Mouse (Mus musculus): ENCODE measurements around the gene Mcoln2. TPM values are rescaled to one million over a fixed set of nuclear protein-coding genes. Genes with fewer than 3 reads are reported as not detected.

Gene Mcoln2
- polyA plus RNA-seq, 1 experiment from 2014 or later = 9.2 TPM

DNA sequence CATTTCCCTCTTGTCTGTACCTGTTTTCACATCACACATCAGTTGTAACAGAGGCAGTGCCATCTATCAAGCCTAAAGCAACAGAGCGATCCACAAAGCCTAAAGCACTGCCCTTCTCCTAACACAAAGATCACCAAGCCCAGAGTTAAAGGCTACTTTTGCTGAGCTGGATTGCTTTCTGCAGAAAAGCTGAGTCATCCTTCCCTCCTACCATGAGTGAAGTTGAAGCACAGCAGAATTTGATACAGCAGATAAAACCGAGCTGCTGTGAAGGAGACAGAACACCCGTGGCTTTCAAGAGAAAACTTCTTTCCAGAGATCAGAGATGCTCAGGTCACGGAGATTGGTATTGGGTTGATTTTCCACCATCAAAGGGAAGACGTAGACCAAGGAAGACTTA lies 3.5 kb upstream of the Mcoln2 start:
- Histone ChIP-seq H3K36me3 (replicated peaks) (no peaks in the 10 kb centered on the region), H3K27me3 (peaks cover 18% of the 10 kb centered on the region), H3K4me3 (replicated peaks) (no peak overlapping the region), H3K4me1 (replicated peaks) (peaks cover 4% of the 10 kb centered on the region; the same call in 1 of the 2 replicates), H3K4me2 (no peak overlapping the region), H3K27ac (replicated peaks) (no peak overlapping the region), H3K9me3 (replicated peaks) (no peaks in the 10 kb centered on the region), H3K9ac (no peak overlapping the region)
- WGBS (ENCODE audit: insufficient replicate concordance) = 37% methylated on average over 5 of the region's 5 CpGs
- no peak for ATAC-seq (ENCODE audit: insufficient read depth)

DNA sequence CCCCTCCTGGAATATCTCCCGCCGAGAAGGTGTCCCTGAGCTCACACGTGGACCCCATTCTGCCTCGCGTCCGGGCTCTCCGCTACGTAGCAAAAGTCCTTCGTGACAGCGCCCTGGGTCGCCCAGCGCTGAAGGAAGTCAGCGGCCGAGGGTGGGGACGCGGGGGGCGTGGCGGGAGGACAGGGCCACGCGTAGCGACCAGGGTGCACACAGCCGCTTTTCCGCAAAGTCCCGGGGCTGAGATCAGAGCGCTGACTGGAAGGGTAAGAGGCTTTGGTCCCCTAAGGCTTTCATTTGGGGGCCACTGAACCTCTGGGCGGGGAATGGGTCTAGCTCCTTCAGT lies 396 bp downstream of the Mcoln2 start:
- peak overlapping the region; percentile 69 for H3K4me2 ChIP-seq
- no peaks in the 10 kb centered on the region for H3K9me3 ChIP-seq (replicated peaks)
- H3K27ac ChIP-seq (replicated peaks) = peak overlapping the region; percentile 24
- peaks cover 21% of the 10 kb centered on the region for H3K27me3 ChIP-seq
- H3K36me3 ChIP-seq (replicated peaks) = no peaks in the 10 kb centered on the region
- under 1% methylated on average over 25 of the region's 26 CpGs for WGBS (ENCODE audit: insufficient replicate concordance)
- peak overlapping the region; percentile 51 for H3K4me3 ChIP-seq (replicated peaks)
- H3K4me1 ChIP-seq (replicated peaks) = peaks cover 8% of the 10 kb centered on the region; the same call in 1 of the 2 replicates
- H3K9ac ChIP-seq = no peak overlapping the region
- ATAC-seq (ENCODE audit: insufficient read depth) = peak; percentile 62

DNA sequence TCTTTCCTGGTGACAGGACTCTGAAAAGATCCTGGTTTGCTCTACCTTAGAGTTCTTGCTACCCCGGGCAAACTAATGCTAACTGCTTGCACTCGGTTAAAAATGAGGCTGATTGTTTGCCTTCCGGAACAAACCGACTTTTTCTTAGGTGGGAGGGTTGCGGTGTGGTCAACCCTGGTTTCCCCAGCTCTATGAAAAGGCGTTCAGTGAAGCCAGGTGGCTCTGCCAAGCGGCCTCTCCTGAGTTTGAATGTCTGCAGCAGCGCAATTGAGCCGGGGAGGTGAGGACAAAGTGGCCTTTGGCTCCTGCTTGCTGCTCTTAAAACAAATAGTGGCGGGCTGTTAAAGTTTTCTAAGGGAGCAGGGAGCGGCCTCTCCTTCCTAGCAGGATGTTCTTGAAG lies 927 bp downstream of the Mcoln2 start:
- no peak for ATAC-seq (ENCODE audit: insufficient read depth)
- 16% methylated on average over 11 of the region's 11 CpGs for WGBS (ENCODE audit: insufficient replicate concordance)

DNA sequence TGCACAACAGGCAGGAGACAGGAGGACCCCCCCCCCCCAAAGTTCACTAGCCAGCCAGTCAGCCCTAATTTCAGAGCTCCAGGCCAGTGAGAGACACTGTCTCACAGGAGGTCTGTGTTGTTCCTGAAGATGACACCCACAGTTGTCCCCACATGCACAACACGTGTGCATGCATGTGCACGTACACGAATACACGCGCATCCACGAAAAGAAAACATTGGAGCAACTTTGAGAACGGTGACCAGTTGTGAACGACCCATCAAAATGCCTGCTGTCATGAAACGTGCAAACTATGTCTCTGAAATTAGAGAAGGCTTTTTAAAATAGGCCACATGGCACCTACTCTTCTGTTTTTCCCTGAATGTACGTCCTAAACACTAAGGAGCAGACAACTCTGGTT lies 1.7 kb downstream of the Mcoln2 start:
- Histone ChIP-seq H3K27ac (replicated peaks) (no peak overlapping the region), H3K36me3 (replicated peaks) (no peaks in the 10 kb centered on the region), H3K27me3 (peaks cover 21% of the 10 kb centered on the region), H3K4me2 (peak overlapping the region; percentile 69; the same call in 1 of the 2 replicates), H3K9ac (no peak overlapping the region), H3K9me3 (replicated peaks) (no peaks in the 10 kb centered on the region), H3K4me3 (replicated peaks) (no peak overlapping the region), H3K4me1 (replicated peaks) (peaks cover 11% of the 10 kb centered on the region; the same call in 1 of the 2 replicates)
- no peak for ATAC-seq (ENCODE audit: insufficient read depth)
- 78% methylated on average over 10 of the region's 10 CpGs for WGBS (ENCODE audit: insufficient replicate concordance)

More for the DNA sequence above, 927 bp downstream of the Mcoln2 start:
- Histone ChIP-seq H3K4me3 (replicated peaks) (peak overlapping the region; percentile 51), H3K4me2 (peak overlapping the region; percentile 69), H3K27ac (replicated peaks) (peak overlapping the region; percentile 24; the same call in 1 of the 2 replicates), H3K27me3 (peaks cover 21% of the 10 kb centered on the region), H3K36me3 (replicated peaks) (no peaks in the 10 kb centered on the region), H3K9me3 (replicated peaks) (no peaks in the 10 kb centered on the region), H3K4me1 (replicated peaks) (peaks cover 8% of the 10 kb centered on the region; the same call in 1 of the 2 replicates), H3K9ac (no peak overlapping the region)

DNA sequence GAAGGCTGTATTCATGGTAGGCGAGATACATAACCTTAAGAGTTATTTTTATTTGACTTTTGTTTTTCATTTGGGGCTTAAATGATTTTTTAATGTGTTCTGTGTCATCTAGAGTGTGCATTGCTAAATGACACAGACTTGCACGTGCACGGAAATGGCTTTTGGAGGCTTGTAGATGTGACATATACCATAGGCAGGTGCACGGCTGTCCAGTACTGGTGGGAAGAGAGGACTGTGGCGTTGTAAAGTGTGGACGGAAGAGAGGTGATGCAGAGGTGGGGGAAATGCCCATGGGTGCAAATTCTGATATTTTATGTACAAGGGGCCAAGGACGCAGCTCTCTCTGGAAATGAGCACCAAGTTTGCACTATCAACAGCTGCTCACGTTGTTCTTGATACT lies 2.1 kb downstream of the Mcoln2 start:
- H3K9me3 ChIP-seq (replicated peaks) = no peaks in the 10 kb centered on the region
- WGBS (ENCODE audit: insufficient replicate concordance) = 65% methylated on average over 8 of the region's 8 CpGs

DNA sequence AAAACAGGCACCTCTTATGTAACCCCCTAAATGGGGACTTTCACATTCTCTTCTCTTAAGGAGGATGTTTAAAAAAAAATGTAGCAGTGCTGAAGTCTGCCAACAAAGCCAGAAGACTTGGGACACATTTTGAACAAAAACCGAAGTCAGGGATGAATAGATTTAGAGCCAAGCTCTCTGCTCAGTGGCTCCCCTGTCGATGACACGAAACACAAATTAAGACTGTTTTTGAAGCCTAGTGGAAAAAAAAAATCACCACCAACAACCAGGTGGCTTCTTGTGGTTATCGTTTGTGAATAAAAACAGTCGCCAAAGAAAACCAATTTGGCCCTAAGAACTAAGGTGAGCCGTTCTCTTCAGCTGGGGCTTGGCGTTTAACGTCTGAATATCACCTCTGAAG lies 2.7 kb downstream of the Mcoln2 start:
- Histone ChIP-seq H3K4me2 (no peak overlapping the region), H3K27me3 (peaks cover 21% of the 10 kb centered on the region)

More for the DNA sequence above, 2.1 kb downstream of the Mcoln2 start:
- Histone ChIP-seq H3K27me3 (peaks cover 21% of the 10 kb centered on the region), H3K4me3 (replicated peaks) (no peak overlapping the region), H3K4me2 (no peak overlapping the region), H3K27ac (replicated peaks) (no peak overlapping the region), H3K9ac (no peak overlapping the region), H3K36me3 (replicated peaks) (no peaks in the 10 kb centered on the region), H3K4me1 (replicated peaks) (peaks cover 14% of the 10 kb centered on the region; the same call in 1 of the 2 replicates)
- ATAC-seq (ENCODE audit: insufficient read depth) = no peak

DNA sequence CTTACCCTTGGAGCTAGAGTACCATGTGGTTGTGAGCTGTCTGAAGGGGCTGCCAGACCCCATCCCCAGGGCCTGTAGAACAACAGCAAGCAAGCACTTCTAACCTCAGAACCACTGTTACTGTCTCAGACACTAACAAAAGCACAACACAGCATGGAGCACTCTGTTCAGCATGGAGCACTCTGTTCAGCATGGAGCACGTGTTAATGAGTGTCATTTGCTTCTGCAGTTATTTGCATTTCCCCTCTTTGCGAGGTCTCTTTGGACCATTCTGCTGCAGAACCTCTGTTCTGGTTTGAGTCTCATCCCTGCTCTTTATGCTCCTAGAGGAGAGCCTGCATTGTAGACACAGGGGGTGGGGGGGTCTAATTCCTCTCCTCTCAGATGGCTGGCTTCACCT lies 3.3 kb downstream of the Mcoln2 start:
- Histone ChIP-seq H3K36me3 (replicated peaks) (no peaks in the 10 kb centered on the region), H3K9me3 (replicated peaks) (no peaks in the 10 kb centered on the region), H3K4me2 (no peak overlapping the region), H3K27me3 (peaks cover 21% of the 10 kb centered on the region), H3K27ac (replicated peaks) (no peak overlapping the region), H3K4me1 (replicated peaks) (peaks cover 14% of the 10 kb centered on the region; the same call in 1 of the 2 replicates), H3K4me3 (replicated peaks) (no peak overlapping the region), H3K9ac (no peak overlapping the region)
- 59% methylated on average over 2 of the region's 2 CpGs for WGBS (ENCODE audit: insufficient replicate concordance)
- no peak for ATAC-seq (ENCODE audit: insufficient read depth)

More for the DNA sequence above, 2.7 kb downstream of the Mcoln2 start:
- ATAC-seq (ENCODE audit: insufficient read depth) = no peak
- Histone ChIP-seq H3K36me3 (replicated peaks) (no peaks in the 10 kb centered on the region), H3K27ac (replicated peaks) (no peak overlapping the region), H3K4me1 (replicated peaks) (peaks cover 14% of the 10 kb centered on the region; the same call in 1 of the 2 replicates), H3K9me3 (replicated peaks) (no peaks in the 10 kb centered on the region), H3K4me3 (replicated peaks) (no peak overlapping the region), H3K9ac (no peak overlapping the region)
- WGBS (ENCODE audit: insufficient replicate concordance) = 71% methylated on average over 8 of the region's 8 CpGs

DNA sequence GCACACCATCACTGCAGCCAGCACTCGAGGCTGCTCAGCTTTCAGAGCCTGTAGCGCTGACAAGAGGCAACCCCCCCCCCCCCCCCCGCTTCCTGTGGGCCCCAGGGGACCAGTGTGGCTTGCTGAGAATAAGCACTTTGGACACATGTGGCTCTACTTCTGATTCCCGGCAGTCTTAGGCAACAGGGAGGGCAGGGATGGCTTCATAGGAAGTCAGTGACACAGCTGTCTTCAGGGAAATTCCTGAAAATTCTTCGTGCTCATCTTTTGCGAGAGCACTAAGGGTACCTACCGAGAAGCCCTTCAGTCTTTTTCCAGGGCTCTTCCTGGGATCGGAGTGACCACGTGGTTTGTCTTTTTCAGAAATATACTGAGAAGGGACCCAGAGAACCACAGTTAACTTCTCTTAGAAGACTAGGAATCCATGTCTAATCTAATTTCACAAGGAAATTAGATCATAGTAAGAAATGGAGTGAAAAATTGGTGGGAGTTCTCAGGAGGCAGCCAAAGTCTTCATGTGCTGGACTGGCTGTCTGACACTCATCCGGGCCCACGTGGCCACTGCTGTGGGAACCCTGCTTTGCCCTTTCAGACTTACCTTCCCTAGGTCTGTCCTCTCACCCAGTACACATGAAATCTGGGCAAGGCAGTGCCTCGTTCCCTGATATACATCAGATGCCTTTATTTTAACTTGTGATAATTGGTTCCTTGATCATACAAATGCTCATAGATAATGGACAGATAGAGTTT lies 4.4 kb downstream of the Mcoln2 start:
- Histone ChIP-seq H3K9me3 (replicated peaks) (no peaks in the 10 kb centered on the region), H3K4me1 (replicated peaks) (peaks cover 12% of the 10 kb centered on the region; the same call in 1 of the 2 replicates), H3K27me3 (peaks cover 20% of the 10 kb centered on the region), H3K27ac (replicated peaks) (no peak overlapping the region), H3K36me3 (replicated peaks) (no peaks in the 10 kb centered on the region), H3K9ac (no peak overlapping the region), H3K4me3 (replicated peaks) (no peak overlapping the region), H3K4me2 (no peak overlapping the region)
- no peak for ATAC-seq (ENCODE audit: insufficient read depth)
- 21% methylated on average over 12 of the region's 12 CpGs for WGBS (ENCODE audit: insufficient replicate concordance)

DNA sequence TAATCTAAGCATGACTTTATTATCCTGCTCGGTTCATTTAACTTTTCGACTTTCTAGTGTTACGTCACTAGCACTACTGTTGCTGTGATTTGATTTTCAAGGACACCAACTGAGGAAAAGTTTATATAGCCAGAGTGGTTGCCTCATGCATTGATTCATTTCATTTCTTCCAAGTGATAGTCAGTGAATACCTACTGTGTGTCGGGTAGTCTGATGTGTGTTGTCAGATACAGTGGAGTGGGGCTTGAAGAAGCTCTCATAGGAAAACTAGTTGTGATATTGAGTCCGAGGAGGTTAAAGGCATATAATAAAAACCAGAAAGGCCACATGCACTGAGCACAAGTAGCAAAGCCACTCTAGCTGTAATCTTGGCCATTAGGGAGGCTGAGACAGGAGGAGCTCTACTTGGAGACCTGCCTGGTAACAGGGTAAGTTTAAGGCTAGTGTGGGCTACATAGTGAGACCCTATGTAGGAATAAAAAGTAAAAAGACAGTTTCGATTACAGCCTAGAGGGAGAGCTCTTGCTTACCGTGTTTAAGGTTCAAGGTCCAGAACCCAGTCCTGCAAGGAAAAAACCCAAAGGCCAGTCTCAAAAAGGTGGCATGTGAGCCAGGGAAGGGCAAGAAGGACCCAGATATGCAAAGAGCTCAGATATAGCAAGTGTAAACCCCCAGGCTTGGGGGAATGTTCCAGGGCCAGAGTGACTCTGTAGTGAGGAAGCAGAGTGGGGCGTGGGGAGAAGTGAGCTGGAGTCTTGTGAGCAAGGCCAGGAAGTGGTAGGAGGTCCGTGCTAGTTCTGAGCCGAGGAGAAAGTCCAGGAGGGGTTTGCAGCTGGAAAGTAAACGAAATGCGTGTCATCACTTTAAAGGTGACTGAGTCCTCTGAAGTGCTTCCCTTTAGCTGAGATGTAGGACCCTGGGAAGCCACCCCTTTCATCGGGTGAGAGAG lies 6.3 kb downstream of the Mcoln2 start:
- no peak for ATAC-seq (ENCODE audit: insufficient read depth)
- 40% methylated on average over 13 of the region's 13 CpGs for WGBS (ENCODE audit: insufficient replicate concordance)
- Histone ChIP-seq H3K4me1 (replicated peaks) (peaks cover 10% of the 10 kb centered on the region; the same call in 1 of the 2 replicates), H3K27me3 (0 out of 2 replicates have a peak, but pooled peaks cover 4% of the 10 kb centered on the region), H3K9me3 (replicated peaks) (no peaks in the 10 kb centered on the region), H3K4me3 (replicated peaks) (no peak overlapping the region), H3K36me3 (replicated peaks) (no peaks in the 10 kb centered on the region), H3K27ac (replicated peaks) (no peak overlapping the region), H3K9ac (no peak overlapping the region), H3K4me2 (no peak overlapping the region)

DNA sequence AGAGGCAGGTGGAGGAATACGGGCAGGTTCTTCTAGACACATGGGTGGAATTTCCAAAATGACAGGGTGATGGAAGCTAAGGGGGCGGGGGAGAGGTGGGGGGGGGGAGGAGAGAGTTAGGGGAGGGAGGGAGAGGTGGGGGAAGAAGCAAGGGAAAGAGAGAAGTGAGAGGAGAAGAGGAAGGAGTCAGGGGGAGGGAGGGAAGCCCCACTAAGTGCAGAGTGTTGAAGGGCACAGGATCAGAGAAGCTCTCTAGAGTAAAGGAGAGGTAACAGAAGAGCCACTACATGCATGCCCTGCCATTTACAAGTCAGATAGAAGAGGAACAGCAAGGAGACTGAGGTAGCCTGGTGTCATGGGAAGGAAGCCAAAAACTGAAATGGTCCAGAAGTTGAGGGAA lies 7.2 kb downstream of the Mcoln2 start:
- Histone ChIP-seq H3K4me1 (replicated peaks) (peaks cover 10% of the 10 kb centered on the region; the same call in 1 of the 2 replicates), H3K4me2 (no peak overlapping the region), H3K9ac (no peak overlapping the region), H3K36me3 (replicated peaks) (no peaks in the 10 kb centered on the region), H3K4me3 (replicated peaks) (no peak overlapping the region), H3K9me3 (replicated peaks) (no peaks in the 10 kb centered on the region), H3K27ac (replicated peaks) (no peak overlapping the region), H3K27me3 (no peaks in the 10 kb centered on the region)
- 57% methylated on average over 2 of the region's 2 CpGs for WGBS (ENCODE audit: insufficient replicate concordance)
- no peak for ATAC-seq (ENCODE audit: insufficient read depth)

DNA sequence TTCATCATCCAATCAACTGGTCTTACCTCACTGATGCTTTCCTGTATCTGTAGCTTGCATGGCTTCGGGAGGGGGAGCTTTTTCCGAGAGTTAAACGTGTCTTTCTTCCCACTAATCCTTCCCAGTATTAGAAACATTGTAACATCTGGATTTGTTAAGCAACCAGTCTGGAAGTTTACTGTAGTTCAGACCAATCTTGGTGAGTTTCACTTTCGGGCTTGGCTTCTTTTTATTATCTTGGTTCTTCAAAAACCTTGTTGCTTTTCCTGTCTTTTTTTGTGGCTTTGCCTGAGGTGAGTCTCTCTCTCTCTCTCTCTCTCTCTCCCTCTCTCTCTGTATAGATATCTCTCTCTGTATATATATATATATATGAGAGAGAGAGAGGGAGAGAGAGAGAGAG lies 8.4 kb downstream of the Mcoln2 start:
- H3K9ac ChIP-seq = no peak overlapping the region
- no peaks in the 10 kb centered on the region for H3K9me3 ChIP-seq (replicated peaks)
- peaks cover 10% of the 10 kb centered on the region; the same call in 1 of the 2 replicates for H3K4me1 ChIP-seq (replicated peaks)
- ATAC-seq (ENCODE audit: insufficient read depth) = no peak
- no peaks in the 10 kb centered on the region for H3K36me3 ChIP-seq (replicated peaks)
- WGBS (ENCODE audit: insufficient replicate concordance) = 46% methylated on average over 4 of the region's 4 CpGs
- H3K27ac ChIP-seq (replicated peaks) = no peak overlapping the region
- no peak overlapping the region for H3K4me3 ChIP-seq (replicated peaks)
- no peak overlapping the region for H3K4me2 ChIP-seq
- H3K27me3 ChIP-seq = no peaks in the 10 kb centered on the region
